Mouse (Mus musculus) limb, embryonic 10.5 days (tissue): Measurements from ENCODE around the gene Txndc2. TPM values are rescaled to one million over a fixed set of nuclear protein-coding genes. Genes with fewer than 3 reads are reported as not detected.

Experiments used
- DNase-seq: peaks from one replicate; pipeline ENCODE4 v3.0.0-alpha.2; 2017; ENCODE audit warnings: low spot score
- H3K27ac ChIP-seq: fragments of 300-500 bp; sonication (generic); 2 replicates; pipeline ENCODE4 v1.5.1; 2016; ENCODE audit warnings: mild to moderate bottlenecking
- H3K27me3 ChIP-seq: fragments of 300-500 bp; sonication (generic); 2 replicates; pipeline ENCODE4 v1.6.1; 2016; ENCODE audit warnings: low read depth, mild to moderate bottlenecking; ENCODE audit not compliant: poor library complexity, severe bottlenecking
- H3K36me3 ChIP-seq: fragments of 300-500 bp; sonication (generic); 2 replicates; pipeline ENCODE4 v1.6.1; 2016; ENCODE audit warnings: mild to moderate bottlenecking, moderate library complexity
- H3K4me1 ChIP-seq: fragments of 300-500 bp; sonication (generic); 2 replicates; pipeline ENCODE4 v1.6.1; 2016
- H3K4me3 ChIP-seq: fragments of 300-500 bp; sonication (generic); 2 replicates; pipeline ENCODE4 v1.5.1; 2016; ENCODE audit warnings: mild to moderate bottlenecking, moderate library complexity
- H3K9me3 ChIP-seq: fragments of 300-500 bp; sonication (generic); replicated peaks from 2 replicates; pipeline ENCODE4 v1.6.1; 2016; ENCODE audit warnings: mild to moderate bottlenecking
- WGBS: fragments of 180-500 bp; shearing (Covaris S2); methylation state at CpG from one replicate; pipeline ENCODE4 v1.1.7; 2016; 5-methylcytosine and 5-hydroxymethylcytosine counted together
- polyA plus RNA-seq: library from polyadenylated mRNA; unstranded; fragments of >200 nt; fragmentation: Nextera tagmentation; extraction: Ambion mirVana; gene quantifications from 2 replicates; pipeline ENCODE4 v1.2.1, GENCODE M21; 2016

The Txndc2 gene
- polyA plus RNA-seq, 1 experiment from 2014 or later = not detected

DNA sequence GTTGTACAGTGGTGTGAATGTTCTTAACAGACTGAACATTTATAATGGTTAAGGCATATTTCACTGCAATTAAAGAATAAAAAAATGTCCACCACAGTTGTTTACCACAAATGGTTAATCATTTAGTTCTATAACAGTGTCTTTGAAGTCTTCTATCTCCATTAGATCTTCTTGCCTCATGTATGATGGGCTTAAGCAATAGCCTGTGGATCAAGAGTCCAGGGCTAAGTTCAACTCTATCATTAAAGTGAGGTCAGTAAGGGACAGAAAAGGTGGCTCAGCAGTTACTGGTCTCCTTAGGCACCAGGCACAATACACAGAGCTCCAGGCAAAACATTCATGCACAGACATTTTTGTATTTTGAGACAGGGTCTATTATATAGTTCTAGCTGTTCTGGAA lies 18.8 kb downstream of the Txndc2 start:
- Histone ChIP-seq H3K27me3 (no peaks in the 10 kb centered on the region), H3K9me3 (no peaks in the 10 kb centered on the region), H3K27ac (no peak overlapping the region), H3K4me3 (no peak overlapping the region), H3K4me1 (no peaks in the 10 kb centered on the region), H3K36me3 (no peaks in the 10 kb centered on the region)
- DNase-seq = no peak

DNA sequence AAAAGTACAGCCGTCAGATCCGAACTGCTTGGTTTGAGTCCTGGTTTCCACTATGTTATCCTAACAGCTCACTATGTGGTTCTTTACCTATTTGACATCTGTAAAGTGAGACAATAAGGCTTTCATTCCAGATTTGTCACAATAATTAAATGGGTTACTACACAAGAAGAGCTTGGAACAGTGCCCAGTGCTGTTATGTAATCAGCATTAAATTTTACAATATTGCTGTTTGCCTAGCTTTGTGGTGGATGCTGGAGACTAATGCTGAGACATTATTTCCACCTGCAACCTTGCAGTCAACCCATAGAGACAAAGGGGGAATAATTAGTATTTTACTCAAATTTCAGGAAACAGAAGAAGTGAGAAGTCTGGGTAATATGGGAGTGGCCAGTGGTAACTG lies 23.5 kb downstream of the Txndc2 start:
- Histone ChIP-seq H3K9me3 (no peaks in the 10 kb centered on the region), H3K4me3 (no peak overlapping the region), H3K36me3 (no peaks in the 10 kb centered on the region), H3K27me3 (no peaks in the 10 kb centered on the region), H3K4me1 (no peaks in the 10 kb centered on the region), H3K27ac (no peak overlapping the region)
- 92% methylated on average over 2 of the region's 2 CpGs for WGBS
- no peak for DNase-seq

DNA sequence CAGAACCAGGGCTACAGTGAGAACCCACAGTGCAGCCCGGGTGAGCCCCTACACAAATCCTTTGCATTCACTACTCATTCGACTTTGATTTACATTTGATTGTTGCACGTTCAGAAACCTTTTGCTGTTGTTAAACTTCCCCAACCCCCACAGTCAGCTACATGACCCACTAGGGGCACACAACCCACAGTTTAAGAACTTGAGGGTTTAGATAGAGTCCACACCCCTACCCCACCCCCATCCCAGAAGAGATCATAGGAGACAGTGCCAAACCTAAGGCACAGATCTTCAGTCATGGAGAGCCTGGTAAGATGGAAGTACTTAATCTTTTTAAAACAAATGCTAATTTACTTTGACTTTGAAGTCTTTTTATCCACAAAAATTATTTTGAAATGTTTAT lies 26.3 kb downstream of the Txndc2 start:
- Histone ChIP-seq H3K4me3 (no peak overlapping the region), H3K27me3 (no peaks in the 10 kb centered on the region), H3K9me3 (no peaks in the 10 kb centered on the region), H3K36me3 (no peaks in the 10 kb centered on the region), H3K27ac (no peak overlapping the region), H3K4me1 (peaks cover 10% of the 10 kb centered on the region)
- no peak for DNase-seq
- 59% methylated on average over 3 of the region's 3 CpGs for WGBS

DNA sequence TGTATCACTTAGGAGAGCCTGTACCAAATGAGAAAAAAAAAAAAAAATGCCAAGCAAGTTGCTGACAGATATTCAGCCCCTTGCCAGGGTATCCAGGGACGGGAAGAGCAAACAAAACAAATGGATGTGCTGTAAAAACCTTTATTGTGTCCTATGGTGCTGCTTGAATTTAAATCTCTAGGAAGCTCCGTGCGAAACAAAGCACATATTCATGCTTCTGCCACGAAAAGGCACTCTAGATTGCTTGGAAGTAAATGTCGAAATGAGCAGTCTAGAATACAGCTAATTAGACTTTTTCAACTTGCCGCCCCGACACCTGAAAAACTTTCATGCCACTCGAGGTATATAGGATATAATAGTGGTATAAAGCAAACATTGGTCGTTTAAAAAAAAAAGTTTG lies 27.5 kb downstream of the Txndc2 start:
- peak overlapping the region; percentile 98 for H3K27ac ChIP-seq
- WGBS = 3% methylated on average over 9 of the region's 9 CpGs
- no peaks in the 10 kb centered on the region for H3K9me3 ChIP-seq
- peaks cover 12% of the 10 kb centered on the region for H3K4me1 ChIP-seq
- peak overlapping the region; percentile 98 for H3K4me3 ChIP-seq
- no peak for DNase-seq
- H3K27me3 ChIP-seq = no peaks in the 10 kb centered on the region
- peaks cover 2% of the 10 kb centered on the region for H3K36me3 ChIP-seq

GRCm38 (mm10) chr17:65613463-65614412 lies 28.2 kb downstream of the Txndc2 start, which contains the start of gene Vapa:
Gene Vapa (minus strand): TSS chr17:65613555.
- H3K4me3 ChIP-seq = peak within 1 kb of the TSS; percentile 98
- WGBS = under 1% methylated on average over 84 of the region's 85 CpGs
- peak within 1 kb of the TSS; percentile 98 for H3K27ac ChIP-seq
- peaks cover 19% of the 10 kb centered on the region for H3K4me1 ChIP-seq
- peak; percentile 99 for DNase-seq
- no peaks in the 10 kb centered on the region for H3K9me3 ChIP-seq
- H3K27me3 ChIP-seq = no peaks in the 10 kb centered on the region
- H3K36me3 ChIP-seq = peaks cover 5% of the 10 kb centered on the region

- Histone ChIP-seq H3K4me1 (peaks cover 22% of the 10 kb centered on the region), H3K9me3 (no peaks in the 10 kb centered on the region), H3K36me3 (peaks cover 5% of the 10 kb centered on the region), H3K27ac (peak overlapping the region; percentile 98), H3K27me3 (no peaks in the 10 kb centered on the region), H3K4me3 (peak overlapping the region; percentile 98)
- no peak for DNase-seq
- WGBS = under 1% methylated on average over 41 of the region's 42 CpGs
Observed at GRCm38 (mm10) chr17:65613142-65613462, 28.9 kb downstream of the Txndc2 start.

GRCm38 (mm10) chr17:65612391-65613141 lies 29.4 kb downstream of the Txndc2 start:
- Histone ChIP-seq H3K4me1 (peaks cover 27% of the 10 kb centered on the region), H3K27ac (peak overlapping the region; percentile 98), H3K36me3 (peaks cover 5% of the 10 kb centered on the region), H3K27me3 (no peaks in the 10 kb centered on the region), H3K4me3 (peak overlapping the region; percentile 98), H3K9me3 (no peaks in the 10 kb centered on the region)
- WGBS = 2% methylated on average over 88 of the region's 91 CpGs
- peak; percentile 69 for DNase-seq

DNA sequence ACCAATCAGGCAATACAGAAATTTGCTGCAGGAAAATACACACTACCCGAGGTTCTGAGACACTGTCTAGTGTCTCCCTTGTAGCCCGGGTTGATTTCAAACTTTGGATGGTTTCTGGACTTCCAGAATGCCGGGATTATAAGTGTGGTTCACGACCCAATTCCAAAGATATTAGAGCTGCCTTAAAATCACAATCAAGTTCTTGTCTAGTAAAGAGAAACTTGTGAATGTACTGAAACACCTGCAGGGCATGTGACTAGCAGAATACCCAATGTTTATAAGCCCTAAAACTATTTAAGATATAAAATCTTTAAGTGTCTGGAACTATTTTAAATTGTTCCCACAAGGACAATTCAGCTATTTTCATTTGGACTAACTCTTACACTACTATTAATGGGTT lies 30.2 kb downstream of the Txndc2 start:
- peaks cover 29% of the 10 kb centered on the region for H3K4me1 ChIP-seq
- H3K27me3 ChIP-seq = no peaks in the 10 kb centered on the region
- H3K4me3 ChIP-seq = peak overlapping the region; percentile 98
- DNase-seq = no peak
- no peak overlapping the region for H3K27ac ChIP-seq
- H3K9me3 ChIP-seq = no peaks in the 10 kb centered on the region
- 24% methylated on average over 4 of the region's 4 CpGs for WGBS
- H3K36me3 ChIP-seq = peaks cover 5% of the 10 kb centered on the region

DNA sequence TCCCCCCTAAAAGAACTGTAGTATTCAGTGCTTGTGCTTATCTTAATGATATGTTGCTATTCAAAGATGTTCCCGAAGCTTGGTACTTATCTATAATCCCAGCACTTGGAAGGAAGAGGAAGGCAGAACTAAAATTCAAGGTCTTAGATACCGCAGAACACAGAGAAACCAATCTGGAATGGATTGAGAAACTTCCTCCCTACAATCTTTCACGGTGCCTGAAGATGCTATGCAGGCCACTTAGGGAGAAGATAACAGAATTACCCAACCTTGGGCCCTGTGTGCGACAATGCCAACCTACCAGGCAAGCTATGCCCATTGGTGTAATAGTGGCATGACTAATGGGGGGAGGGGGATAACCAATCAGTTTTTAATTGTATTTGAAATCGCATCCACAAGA lies 33.2 kb downstream of the Txndc2 start:
- no peaks in the 10 kb centered on the region for H3K9me3 ChIP-seq
- H3K4me3 ChIP-seq = no peak overlapping the region
- no peak for DNase-seq
- 86% methylated on average over 5 of the region's 5 CpGs for WGBS
- peaks cover 29% of the 10 kb centered on the region for H3K4me1 ChIP-seq
- no peak overlapping the region for H3K27ac ChIP-seq
- H3K36me3 ChIP-seq = peaks cover 5% of the 10 kb centered on the region
- H3K27me3 ChIP-seq = no peaks in the 10 kb centered on the region

DNA sequence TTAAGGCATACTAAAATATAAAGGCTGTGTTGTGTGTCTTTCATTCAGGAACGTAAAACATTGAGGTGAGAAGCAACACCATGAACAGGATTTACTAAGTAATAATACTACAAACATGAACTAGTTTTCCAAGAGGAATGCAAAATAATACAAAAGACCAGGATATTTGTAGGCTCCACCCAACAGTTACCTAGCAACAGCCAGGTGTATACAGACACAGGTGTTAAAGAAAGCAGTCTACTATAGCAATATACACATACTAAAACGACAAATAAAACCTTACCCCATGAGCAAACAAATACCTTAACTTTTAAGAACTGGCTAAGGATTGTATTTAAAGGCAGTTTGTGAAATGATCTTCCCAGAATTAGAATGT lies 33.7 kb downstream of the Txndc2 start:
- no peaks in the 10 kb centered on the region for H3K9me3 ChIP-seq
- no peak for DNase-seq
- H3K27ac ChIP-seq = no peak overlapping the region
- H3K36me3 ChIP-seq = peaks cover 5% of the 10 kb centered on the region
- no peak overlapping the region for H3K4me3 ChIP-seq
- WGBS = 89% methylated on average over 2 of the region's 2 CpGs
- H3K4me1 ChIP-seq = peaks cover 29% of the 10 kb centered on the region
- no peaks in the 10 kb centered on the region for H3K27me3 ChIP-seq

- Histone ChIP-seq H3K27me3 (no peaks in the 10 kb centered on the region), H3K4me3 (no peak overlapping the region), H3K36me3 (peaks cover 5% of the 10 kb centered on the region), H3K9me3 (no peaks in the 10 kb centered on the region), H3K27ac (no peak overlapping the region), H3K4me1 (peaks cover 29% of the 10 kb centered on the region)
- no peak for DNase-seq
- 58% methylated on average over 7 of the region's 7 CpGs for WGBS
Observed at GRCm38 (mm10) chr17:65607574-65608311, 34.2 kb downstream of the Txndc2 start.

DNA sequence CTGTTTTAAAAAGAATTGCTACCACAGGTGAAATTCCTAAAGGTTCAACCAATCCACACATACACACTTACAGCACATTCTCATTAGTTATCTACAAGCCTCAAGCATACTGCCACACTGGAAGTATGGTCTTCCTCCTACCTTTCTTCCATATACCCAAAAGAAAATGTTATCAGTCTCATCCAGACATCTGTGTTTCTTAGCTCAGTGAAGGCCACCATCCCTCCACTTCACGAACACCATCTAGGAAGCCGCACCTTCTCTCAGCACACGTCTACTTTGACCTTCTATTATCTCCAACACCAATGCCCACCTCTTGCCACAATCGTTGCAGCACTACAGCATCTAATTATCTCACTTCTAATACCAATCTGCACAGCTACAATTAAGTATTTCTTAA lies 36.0 kb downstream of the Txndc2 start:
- DNase-seq = no peak
- H3K27ac ChIP-seq = no peak overlapping the region
- peaks cover 5% of the 10 kb centered on the region for H3K36me3 ChIP-seq
- H3K4me1 ChIP-seq = peaks cover 21% of the 10 kb centered on the region
- WGBS = 83% methylated on average over 4 of the region's 4 CpGs
- no peaks in the 10 kb centered on the region for H3K27me3 ChIP-seq
- no peaks in the 10 kb centered on the region for H3K9me3 ChIP-seq
- H3K4me3 ChIP-seq = no peak overlapping the region

DNA sequence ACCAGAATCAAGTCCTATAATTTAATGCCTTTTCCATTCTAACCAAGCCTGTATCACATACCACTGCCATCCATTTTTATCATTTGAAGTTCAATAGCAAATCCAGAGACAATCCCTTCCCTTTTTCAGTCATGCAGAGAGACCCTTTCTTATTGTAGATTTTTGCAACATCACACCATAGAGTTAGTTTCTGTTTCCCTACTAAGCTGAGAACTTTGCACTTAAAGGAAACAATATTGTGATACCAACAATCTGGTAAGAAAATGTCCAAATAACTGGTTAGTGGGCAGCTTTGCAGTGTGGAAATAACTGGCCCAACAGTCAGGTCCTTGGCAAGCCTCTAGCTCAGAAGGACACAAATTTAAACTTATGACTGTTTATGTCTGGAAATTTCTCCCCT lies 37.1 kb downstream of the Txndc2 start:
- no peak overlapping the region for H3K4me3 ChIP-seq
- no peak for DNase-seq
- no peaks in the 10 kb centered on the region for H3K9me3 ChIP-seq
- H3K27me3 ChIP-seq = no peaks in the 10 kb centered on the region
- peaks cover 5% of the 10 kb centered on the region for H3K36me3 ChIP-seq
- no peak overlapping the region for H3K27ac ChIP-seq
- H3K4me1 ChIP-seq = peaks cover 25% of the 10 kb centered on the region
